Mouse (Mus musculus) CH12.LX (cell line): ENCODE data around the gene Lamtor2.

Experiments
- CTCF ChIP-seq, 2 experiments: IDR thresholded peaks in 1 of 2; conservative IDR thresholded peaks in 1 of 2; 2 replicates each; pipeline ENCODE4 v1.5.1; 2011 to 2012; ENCODE audit warnings: low read depth in 2 of 2, low read length in 2 of 2, improper control_type of control experiment in 1 of 2, inconsistent platforms in 1 of 2, mild to moderate bottlenecking in 1 of 2, moderate library complexity in 1 of 2
- E2F4 ChIP-seq: IDR thresholded peaks from 2 replicates; pipeline ENCODE4 v1.6.1; 2011; ENCODE audit warnings: low read depth, low read length, improper control_type of control experiment; ENCODE audit not compliant: insufficient replicate concordance
- EP300 ChIP-seq: IDR thresholded peaks from 2 replicates; pipeline ENCODE4 v1.6.1; 2011; ENCODE audit warnings: low read length, improper control_type of control experiment
- MAFK ChIP-seq: IDR thresholded peaks from 2 replicates; pipeline ENCODE4 v1.6.1; 2011; ENCODE audit warnings: low read length, improper control_type of control experiment; ENCODE audit not compliant: insufficient replicate concordance
- MAX ChIP-seq: IDR thresholded peaks from 2 replicates; pipeline ENCODE4 v1.6.1; 2011; ENCODE audit warnings: low read length, improper control_type of control experiment
- PAX5 ChIP-seq: IDR thresholded peaks from 2 replicates; pipeline ENCODE4 v1.6.1; 2012; ENCODE audit warnings: low read length, inconsistent platforms, mixed read lengths
- POLR2A ChIP-seq: IDR thresholded peaks from 2 replicates; pipeline ENCODE4 v1.6.1; 2011; ENCODE audit warnings: low read depth, mild to moderate bottlenecking, improper control_type of control experiment, low read length
- POLR2AphosphoS2 ChIP-seq: IDR thresholded peaks from 2 replicates; pipeline ENCODE4 v1.6.1; 2011; ENCODE audit warnings: low read depth, low read length, improper control_type of control experiment
- RAD21 ChIP-seq: IDR thresholded peaks from 2 replicates; pipeline ENCODE4 v1.6.1; 2011; ENCODE audit warnings: low read depth, mild to moderate bottlenecking, low read length, improper control_type of control experiment, moderate library complexity
- SIN3A ChIP-seq: IDR thresholded peaks from 2 replicates; pipeline ENCODE4 v1.6.1; 2012; ENCODE audit warnings: low read length, improper control_type of control experiment, inconsistent platforms
- TCF12 ChIP-seq: IDR thresholded peaks from 2 replicates; pipeline ENCODE4 v1.6.1; 2014; ENCODE audit warnings: low read depth, mild to moderate bottlenecking, inconsistent platforms, low read length, improper control_type of control experiment
- USF2 ChIP-seq: conservative IDR thresholded peaks from 2 replicates; pipeline ENCODE4 v1.6.1; 2011; ENCODE audit warnings: low read depth, low read length, improper control_type of control experiment
- ZNF384 ChIP-seq: IDR thresholded peaks from 2 replicates; pipeline ENCODE4 v1.6.1; 2012; ENCODE audit warnings: low read depth, low read length, improper control_type of control experiment, inconsistent platforms

GRCm38 (mm10) chr3:88535005-88535404 lies 17.9 kb downstream of the Lamtor2 start:
- TF ChIP-seq EP300, result no peak
- no peak for TF ChIP-seq E2F4
- no peak for TF ChIP-seq POLR2A
- no peak for TF ChIP-seq MAX
- no peak for TF ChIP-seq PAX5
- no peak for TF ChIP-seq CTCF (conservative IDR thresholded peaks at IDR 0.05 in 1 of 2, IDR thresholded peaks at IDR 0.05 in 1 of 2; ENCODE audit: low read depth in 2 of 2, low read length in 2 of 2)
- no peak for TF ChIP-seq RAD21
- TF ChIP-seq POLR2AphosphoS2, result no peak
- TF ChIP-seq ZNF384, result no peak
- no peak for TF ChIP-seq USF2
- no peak for TF ChIP-seq SIN3A
- TF ChIP-seq TCF12, result no peak
- no peak for TF ChIP-seq MAFK
